Mouse (Mus musculus) liver, embryonic 15.5 days (tissue): ENCODE results near the gene Nol10. TPM values are rescaled to one million over a fixed set of nuclear protein-coding genes. Genes with fewer than 3 reads are reported as not detected.

ENCODE experiments used
- ATAC-seq: fragments of 200-750 bp; cut with Nextera tagmentation; 2 replicates; pipeline ENCODE4 v1.8.0; 2017; ENCODE audit warnings: moderate number of reproducible peaks, mild to moderate bottlenecking, moderate library complexity; ENCODE audit not compliant: insufficient read depth
- H3K27ac ChIP-seq: fragments of 300-500 bp; sonication (generic); replicated peaks from 2 replicates; pipeline ENCODE4 v1.5.1; 2015; ENCODE audit warnings: mild to moderate bottlenecking, inconsistent platforms
- H3K27me3 ChIP-seq: fragments of 300-500 bp; sonication (generic); 2 replicates; pipeline ENCODE4 v1.6.1; 2015; ENCODE audit warnings: mild to moderate bottlenecking, inconsistent platforms
- H3K36me3 ChIP-seq: fragments of 300-500 bp; sonication (generic); replicated peaks from 2 replicates; pipeline ENCODE4 v1.6.1; 2015; ENCODE audit warnings: moderate library complexity, mild to moderate bottlenecking, inconsistent platforms
- H3K4me1 ChIP-seq: fragments of 300-500 bp; sonication (generic); replicated peaks from 2 replicates; pipeline ENCODE4 v1.6.1; 2015; ENCODE audit warnings: inconsistent platforms
- H3K4me2 ChIP-seq: fragments of 300-500 bp; sonication (generic); 2 replicates; pipeline ENCODE4 v1.6.1; 2015; ENCODE audit warnings: moderate library complexity, mild to moderate bottlenecking, inconsistent platforms
- H3K4me3 ChIP-seq: fragments of 300-500 bp; sonication (generic); replicated peaks from 2 replicates; pipeline ENCODE4 v1.5.1; 2015; ENCODE audit warnings: mild to moderate bottlenecking, inconsistent platforms
- H3K9ac ChIP-seq: fragments of 300-500 bp; sonication (generic); 2 replicates; pipeline ENCODE4 v1.6.1; 2015; ENCODE audit warnings: moderate library complexity, mild to moderate bottlenecking, inconsistent platforms
- H3K9me3 ChIP-seq: fragments of 300-500 bp; sonication (generic); replicated peaks from 2 replicates; pipeline ENCODE4 v1.6.1; 2016; ENCODE audit warnings: inconsistent platforms
- WGBS: fragments of 180-500 bp; shearing (Covaris S2); methylation state at CpG from one replicate; pipeline ENCODE4 v1.1.7; 2015; ENCODE audit warnings: mixed read lengths; ENCODE audit not compliant: insufficient replicate concordance; 5-methylcytosine and 5-hydroxymethylcytosine counted together
- polyA plus RNA-seq: library from polyadenylated mRNA; unstranded; fragments of >200 nt; fragmentation: Nextera tagmentation; extraction: Ambion mirVana; gene quantifications from 2 replicates; pipeline ENCODE4 v1.2.1, GENCODE M21; 2015

The Nol10 gene
- polyA plus RNA-seq, 1 experiment from 2014 or later = 9.9 TPM

DNA sequence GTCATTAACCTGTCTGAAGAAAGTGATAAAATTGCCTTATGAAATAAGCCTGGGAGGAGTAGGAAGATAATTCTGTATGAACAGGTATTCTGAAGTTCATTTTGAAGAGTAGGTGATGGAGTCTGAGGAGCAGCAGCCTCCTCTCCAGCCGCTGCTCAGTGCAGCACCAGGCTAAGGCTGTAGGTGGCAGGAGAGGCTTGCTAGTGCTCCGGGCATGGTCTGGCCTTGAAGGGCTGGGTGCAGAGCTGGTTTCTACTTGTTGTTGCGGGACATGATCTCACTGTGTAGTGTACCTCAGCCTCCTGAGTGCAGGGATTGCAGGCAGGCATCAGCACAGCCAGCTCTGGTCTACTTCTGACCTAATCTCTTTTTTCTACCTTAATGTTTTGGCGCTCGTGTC is 18.7 kb downstream of the Nol10 start:
- H3K9ac ChIP-seq = no peak overlapping the region
- no peaks in the 10 kb centered on the region for H3K9me3 ChIP-seq
- H3K27ac ChIP-seq = no peak overlapping the region
- peaks cover 65% of the 10 kb centered on the region for H3K36me3 ChIP-seq
- no peak overlapping the region for H3K4me2 ChIP-seq
- WGBS = 59% methylated on average over 5 of the region's 5 CpGs
- H3K27me3 ChIP-seq = no peaks in the 10 kb centered on the region
- peak; percentile 42; the same call in 1 of the 2 replicates for ATAC-seq
- H3K4me1 ChIP-seq = no peaks in the 10 kb centered on the region
- no peak overlapping the region for H3K4me3 ChIP-seq

DNA sequence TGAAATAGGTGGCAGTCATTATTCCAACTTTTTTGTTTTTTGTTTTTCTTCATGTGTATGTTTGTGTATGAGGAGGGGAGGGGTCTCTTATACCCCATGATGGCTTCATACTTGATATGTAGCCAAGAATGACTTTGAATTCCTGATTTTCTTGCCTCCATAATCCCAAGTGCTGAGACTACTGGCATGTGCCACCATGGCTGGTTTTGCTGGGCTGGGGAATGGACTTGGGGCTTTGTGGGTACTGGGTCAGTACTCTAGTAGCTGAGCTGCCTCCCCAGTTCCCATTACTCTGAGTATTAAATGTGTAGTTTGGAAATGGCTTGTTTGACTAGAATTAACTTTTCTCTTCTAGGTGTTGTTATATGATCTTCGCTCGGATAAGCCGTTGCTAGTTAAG is 20.9 kb downstream of the Nol10 start:
- Histone ChIP-seq H3K36me3 (peaks cover 65% of the 10 kb centered on the region), H3K27me3 (no peaks in the 10 kb centered on the region), H3K9ac (no peak overlapping the region)

DNA sequence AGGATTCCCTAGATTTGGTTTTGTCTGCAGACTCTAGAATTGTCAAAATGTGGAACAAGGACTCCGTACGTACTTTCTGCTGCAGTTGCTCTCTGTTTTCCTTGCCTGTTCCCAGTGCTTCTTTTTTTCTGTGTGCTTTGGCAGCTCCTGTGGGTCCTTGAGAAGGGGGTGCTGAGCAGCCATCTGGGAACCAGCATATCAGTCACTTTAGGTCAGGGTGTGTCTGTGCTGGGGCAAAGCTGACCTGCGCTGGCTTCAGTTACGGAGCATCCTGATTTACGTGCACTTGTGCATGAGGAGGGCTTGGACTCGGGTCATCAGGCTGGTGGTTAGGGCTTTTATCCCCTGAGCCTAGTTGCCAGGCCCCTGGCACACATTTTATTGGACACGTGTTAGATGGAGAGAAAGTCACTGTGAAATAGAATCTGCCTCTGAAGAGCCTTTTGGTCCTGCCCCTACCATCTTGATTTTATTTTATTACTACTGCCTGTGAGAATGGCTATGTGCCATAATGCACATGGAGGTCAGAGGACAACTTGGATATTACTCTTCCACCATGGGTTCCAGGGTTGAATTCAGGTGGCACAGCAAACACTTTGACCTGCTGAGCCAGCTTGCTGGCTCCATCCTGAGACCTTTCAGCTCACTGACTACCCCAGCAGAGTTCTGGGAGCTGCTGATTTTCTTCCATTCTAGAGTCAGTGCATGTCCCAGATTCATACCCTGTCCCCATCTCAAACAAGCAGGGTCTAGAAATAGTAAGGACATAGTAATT is 21.5 kb downstream of the Nol10 start:
- WGBS = 82% methylated on average over 7 of the region's 7 CpGs
- no peak overlapping the region for H3K4me2 ChIP-seq
- H3K9me3 ChIP-seq = no peaks in the 10 kb centered on the region

More for the DNA sequence above, 20.9 kb downstream of the Nol10 start:
- Histone ChIP-seq H3K4me3 (no peak overlapping the region), H3K9me3 (no peaks in the 10 kb centered on the region), H3K4me1 (no peaks in the 10 kb centered on the region), H3K27ac (no peak overlapping the region), H3K4me2 (no peak overlapping the region)
- WGBS = 81% methylated on average over 3 of the region's 3 CpGs
- no peak for ATAC-seq

DNA sequence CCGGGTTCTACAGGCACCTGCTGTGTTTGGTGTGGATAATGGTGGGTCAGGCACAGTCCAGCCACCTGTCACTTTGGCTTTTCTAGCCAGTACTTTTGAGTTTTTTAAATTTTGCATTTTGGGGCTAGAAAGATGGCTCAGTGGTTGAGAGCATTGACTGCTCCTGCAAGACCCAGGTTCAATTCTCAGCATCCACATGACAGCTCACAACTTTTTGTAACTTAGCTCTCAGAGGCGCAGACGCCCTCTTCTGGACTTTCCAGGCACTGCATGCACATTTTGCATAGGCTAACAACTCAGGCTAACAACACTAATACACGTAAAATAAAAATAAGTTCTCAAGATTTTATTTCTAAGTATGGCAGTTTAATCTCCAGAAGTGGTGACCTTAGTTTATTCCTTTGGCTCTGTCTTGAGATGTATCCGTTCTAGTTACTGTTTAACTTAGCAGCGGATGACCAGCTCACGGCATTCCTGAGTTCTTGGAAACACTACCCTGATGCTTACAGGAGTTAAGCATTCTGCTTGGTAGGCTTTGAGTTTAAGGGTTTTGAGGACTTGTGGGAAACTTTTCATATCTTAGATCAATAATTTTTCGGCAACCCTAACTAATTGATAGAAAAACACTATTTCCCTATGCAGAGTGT is 23.5 kb downstream of the Nol10 start:
- Histone ChIP-seq H3K4me3 (no peak overlapping the region), H3K27me3 (no peaks in the 10 kb centered on the region), H3K27ac (no peak overlapping the region), H3K9ac (no peak overlapping the region), H3K36me3 (peaks cover 74% of the 10 kb centered on the region), H3K4me1 (no peaks in the 10 kb centered on the region), H3K4me2 (no peak overlapping the region), H3K9me3 (no peaks in the 10 kb centered on the region)
- WGBS = 70% methylated on average over 8 of the region's 8 CpGs
- no peak for ATAC-seq

More for the DNA sequence above, 21.5 kb downstream of the Nol10 start:
- Histone ChIP-seq H3K27ac (no peak overlapping the region), H3K4me1 (no peaks in the 10 kb centered on the region), H3K4me3 (no peak overlapping the region), H3K9ac (no peak overlapping the region), H3K27me3 (no peaks in the 10 kb centered on the region), H3K36me3 (peaks cover 61% of the 10 kb centered on the region)
- ATAC-seq = no peak

DNA sequence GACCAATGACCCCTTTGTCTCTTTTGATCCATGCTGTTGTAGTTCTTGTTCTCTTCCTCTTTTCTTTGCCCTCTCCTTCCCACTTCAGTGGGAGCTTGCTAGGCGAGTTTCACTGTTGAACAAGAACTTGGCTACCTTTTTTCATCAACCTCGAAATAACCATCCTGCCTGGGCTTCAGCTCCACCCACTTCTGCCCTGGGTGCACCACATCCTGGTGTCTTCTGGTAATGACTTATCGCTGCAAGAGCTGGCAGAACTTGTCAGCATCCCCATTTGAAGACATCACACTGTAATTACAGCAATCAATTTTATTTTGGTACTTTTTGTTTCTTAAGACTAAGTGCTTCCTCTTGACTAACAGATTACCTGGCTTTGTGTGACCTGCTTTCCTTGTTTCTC is 24.4 kb downstream of the Nol10 start:
- no peak for ATAC-seq
- Histone ChIP-seq H3K9ac (no peak overlapping the region), H3K27me3 (no peaks in the 10 kb centered on the region), H3K9me3 (no peaks in the 10 kb centered on the region), H3K27ac (no peak overlapping the region), H3K36me3 (peaks cover 71% of the 10 kb centered on the region), H3K4me1 (no peaks in the 10 kb centered on the region), H3K4me3 (no peak overlapping the region), H3K4me2 (no peak overlapping the region)
- 52% methylated on average over 3 of the region's 3 CpGs for WGBS

DNA sequence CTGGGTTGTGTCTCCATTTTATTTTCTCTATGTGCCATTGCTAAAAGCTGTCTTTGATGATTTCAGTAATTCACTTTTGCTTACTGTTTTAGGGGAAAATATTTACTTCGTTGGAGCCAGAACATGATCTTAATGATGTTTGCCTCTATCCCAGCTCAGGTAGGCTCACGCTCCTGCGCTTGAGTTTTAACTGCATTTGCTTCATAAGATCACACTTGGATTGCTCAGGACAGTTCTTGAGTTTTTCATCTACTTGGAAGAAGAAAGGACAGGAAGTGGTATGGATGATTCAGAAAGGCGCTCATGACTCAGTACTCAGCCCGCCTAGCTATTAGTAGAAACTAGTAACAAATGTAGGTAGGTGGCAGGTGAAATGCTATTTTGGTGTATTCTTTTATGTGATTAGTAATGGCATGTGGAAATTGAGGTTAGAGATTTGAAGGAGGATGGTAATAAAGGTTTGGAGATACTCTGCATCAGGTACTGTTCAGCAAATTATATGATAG is 25.3 kb downstream of the Nol10 start:
- no peak overlapping the region for H3K4me3 ChIP-seq
- no peak overlapping the region for H3K27ac ChIP-seq
- no peaks in the 10 kb centered on the region for H3K27me3 ChIP-seq
- no peak overlapping the region for H3K4me2 ChIP-seq
- peaks cover 66% of the 10 kb centered on the region for H3K36me3 ChIP-seq
- 81% methylated on average over 5 of the region's 5 CpGs for WGBS
- H3K4me1 ChIP-seq = no peaks in the 10 kb centered on the region
- ATAC-seq = no peak
- no peaks in the 10 kb centered on the region for H3K9me3 ChIP-seq
- H3K9ac ChIP-seq = no peak overlapping the region

DNA sequence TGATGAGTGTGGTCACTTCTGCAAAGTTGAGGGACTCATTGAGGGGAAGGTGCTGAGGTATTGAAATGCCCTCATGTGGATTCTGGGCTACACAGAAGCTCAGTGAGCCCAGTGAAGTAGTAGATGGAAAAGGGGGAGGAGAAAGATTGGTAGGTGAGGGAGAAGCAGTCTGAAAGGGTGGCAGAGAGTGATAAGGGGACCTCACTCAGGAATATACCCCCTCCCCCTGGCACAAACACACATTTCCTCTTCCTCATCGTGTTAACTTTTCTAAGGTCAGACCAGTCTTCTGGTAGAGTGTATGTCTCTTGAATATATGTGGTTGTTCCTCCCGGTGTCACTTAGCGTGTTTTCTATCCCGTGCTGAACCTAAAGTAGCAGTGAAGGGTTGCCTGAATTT is 27.0 kb downstream of the Nol10 start:
- Histone ChIP-seq H3K9me3 (no peaks in the 10 kb centered on the region), H3K9ac (no peak overlapping the region), H3K4me3 (no peak overlapping the region), H3K27ac (no peak overlapping the region), H3K36me3 (peaks cover 67% of the 10 kb centered on the region), H3K4me2 (no peak overlapping the region), H3K4me1 (no peaks in the 10 kb centered on the region), H3K27me3 (no peaks in the 10 kb centered on the region)
- WGBS = 72% methylated on average over 4 of the region's 4 CpGs
- no peak for ATAC-seq

DNA sequence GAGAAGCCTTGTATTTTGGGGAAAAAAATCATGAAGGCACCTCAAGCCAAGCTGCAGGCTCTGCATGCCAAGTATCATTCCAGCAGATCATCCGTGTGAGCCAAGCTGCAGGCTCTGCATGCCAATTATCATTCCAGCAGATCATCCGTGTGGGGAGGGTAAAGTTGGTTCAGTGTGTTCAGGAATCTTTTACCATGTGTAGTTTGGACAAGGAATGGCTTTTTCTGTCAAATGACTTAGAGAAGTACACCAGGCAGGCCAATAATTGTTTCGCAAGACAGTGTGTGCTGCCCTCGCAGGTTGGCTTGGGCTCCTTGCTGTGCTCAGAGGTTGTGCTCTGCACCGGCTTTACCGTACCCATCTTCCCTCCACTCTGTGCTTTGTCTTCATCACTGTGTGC is 28.3 kb downstream of the Nol10 start:
- no peaks in the 10 kb centered on the region for H3K4me1 ChIP-seq
- no peaks in the 10 kb centered on the region for H3K27me3 ChIP-seq
- no peak overlapping the region for H3K27ac ChIP-seq
- H3K9ac ChIP-seq = no peak overlapping the region
- 80% methylated on average over 6 of the region's 6 CpGs for WGBS
- no peaks in the 10 kb centered on the region for H3K9me3 ChIP-seq
- H3K4me2 ChIP-seq = no peak overlapping the region
- no peak for ATAC-seq
- no peak overlapping the region for H3K4me3 ChIP-seq
- H3K36me3 ChIP-seq = peaks cover 70% of the 10 kb centered on the region

DNA sequence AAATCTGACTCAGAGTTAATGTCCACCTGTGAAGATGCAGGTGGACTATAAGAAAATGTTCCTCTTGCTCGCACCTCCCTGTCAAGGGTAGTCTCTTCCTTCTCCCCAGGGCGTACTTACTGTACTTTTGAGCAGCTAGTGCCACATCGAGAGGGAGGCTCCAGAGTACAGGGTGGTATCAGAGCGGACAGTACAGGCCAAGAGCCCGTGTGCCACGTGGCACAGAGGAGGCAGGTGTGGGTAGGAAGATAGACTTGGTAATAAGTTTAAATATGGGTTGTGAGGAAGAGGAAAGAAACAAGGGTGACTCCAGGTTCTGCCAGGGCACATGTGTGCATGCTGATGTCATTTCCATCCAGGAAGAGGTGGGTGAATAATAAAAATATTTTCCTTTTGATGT is 32.7 kb downstream of the Nol10 start:
- Histone ChIP-seq H3K9me3 (no peaks in the 10 kb centered on the region), H3K27me3 (no peaks in the 10 kb centered on the region), H3K9ac (no peak overlapping the region), H3K36me3 (peaks cover 43% of the 10 kb centered on the region), H3K4me3 (no peak overlapping the region), H3K4me2 (no peak overlapping the region), H3K4me1 (no peaks in the 10 kb centered on the region), H3K27ac (no peak overlapping the region)
- ATAC-seq = no peak
- 73% methylated on average over 6 of the region's 6 CpGs for WGBS

DNA sequence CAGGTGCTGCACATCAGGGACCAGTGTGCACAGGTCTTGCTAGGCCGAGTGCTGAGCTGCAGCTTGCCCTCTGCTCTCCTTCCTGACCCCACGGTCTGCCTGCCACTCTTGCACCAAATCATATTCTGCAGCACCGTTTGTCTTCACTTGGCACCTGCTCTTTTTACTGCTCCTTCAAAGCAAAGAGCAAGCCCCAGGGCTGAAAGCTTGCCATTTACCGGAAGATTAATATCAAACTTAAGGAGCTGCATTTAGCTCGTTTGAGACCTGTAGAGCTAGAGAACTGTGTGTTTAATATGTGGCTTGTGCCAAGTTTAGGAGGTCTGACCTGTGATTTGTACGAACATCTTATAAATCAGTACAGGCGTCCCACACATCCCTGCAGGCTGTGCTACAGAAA is 34.5 kb downstream of the Nol10 start:
- Histone ChIP-seq H3K9ac (no peak overlapping the region), H3K36me3 (peaks cover 33% of the 10 kb centered on the region), H3K4me1 (0 out of 2 replicates have a peak, but pooled peaks cover 5% of the 10 kb centered on the region), H3K9me3 (no peaks in the 10 kb centered on the region), H3K27ac (no peak overlapping the region), H3K4me2 (no peak overlapping the region), H3K4me3 (no peak overlapping the region), H3K27me3 (no peaks in the 10 kb centered on the region)
- ATAC-seq = no peak
- WGBS = 71% methylated on average over 7 of the region's 7 CpGs

DNA sequence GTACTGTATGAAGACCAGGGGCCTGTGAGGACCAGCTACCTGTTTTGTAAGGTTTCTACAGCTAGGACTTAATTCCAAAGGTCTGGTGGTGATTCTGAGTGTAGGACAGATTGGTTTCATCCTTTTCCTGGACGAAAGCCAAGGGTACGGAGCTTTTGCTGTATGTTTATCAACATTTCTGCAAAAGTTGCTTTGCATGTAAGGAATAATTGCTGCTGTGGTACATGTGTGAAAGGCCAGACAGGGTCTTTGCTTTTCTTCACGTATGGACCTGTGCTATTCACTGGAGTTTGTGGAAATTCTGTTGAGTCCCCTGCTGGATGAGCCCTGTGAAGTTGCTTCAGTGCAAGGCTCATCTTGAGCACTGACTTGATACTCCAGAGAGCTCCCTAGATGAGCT is 38.6 kb downstream of the Nol10 start:
- WGBS = 70% methylated on average over 3 of the region's 3 CpGs
- ATAC-seq = no peak
- no peak overlapping the region for H3K4me2 ChIP-seq
- no peak overlapping the region for H3K27ac ChIP-seq
- H3K9me3 ChIP-seq = no peaks in the 10 kb centered on the region
- H3K36me3 ChIP-seq = 0 out of 2 replicates have a peak, but pooled peaks cover 9% of the 10 kb centered on the region
- H3K9ac ChIP-seq = no peak overlapping the region
- H3K4me1 ChIP-seq = 0 out of 2 replicates have a peak, but pooled peaks cover 5% of the 10 kb centered on the region
- H3K27me3 ChIP-seq = no peaks in the 10 kb centered on the region
- H3K4me3 ChIP-seq = no peak overlapping the region
